Mouse (Mus musculus) spleen, adult 2 months (tissue): ENCODE results near the gene Fkbp2.

Experiments used
- CTCF ChIP-seq: fragments of 200-500 bp; IDR thresholded peaks from 2 replicates; pipeline ENCODE4 v1.5.1; 2011; ENCODE audit warnings: mild to moderate bottlenecking, inconsistent platforms; ENCODE audit not compliant: insufficient read depth, insufficient read length, insufficient replicate concordance; ENCODE audit errors: extremely low read depth
- POLR2A ChIP-seq: fragments of 200-500 bp; IDR thresholded peaks from 2 replicates; pipeline ENCODE4 v1.6.1; 2011; ENCODE audit warnings: low read depth, low read length, inconsistent platforms

- TF ChIP-seq CTCF, result no peak
- no peak for TF ChIP-seq POLR2A
Measured at GRCm38 (mm10) chr19:6970460-6971085, 9.7 kb downstream of the Fkbp2 start.
